Mouse (Mus musculus) intestine, embryonic 14.5 days (tissue): ENCODE measurements at regions not wholly inside any gene's neighbourhood (a gene's known extent, or its start where the extent isn't known, plus 50 kb on each side); places are given as distances from the start of the nearest gene placed in this dataset.
"Not testable (repeated sequence)": the region's sequence is repeated elsewhere in the genome, so short reads cannot be mapped to it uniquely, and the experiment has no call there.

Experiments used
- ATAC-seq: fragments of 200-750 bp; cut with Nextera tagmentation; replicated peaks from 2 replicates; pipeline ENCODE4 v1.8.0; 2017; ENCODE audit warnings: low read depth, moderate number of reproducible peaks, moderate TSS enrichment, moderate library complexity; ENCODE audit not compliant: low FRiP score, low TSS enrichment
- DNase-seq: peaks from one replicate; pipeline ENCODE4 v3.0.0-alpha.2; 2018; ENCODE audit warnings: low spot score
- H3K27ac ChIP-seq: fragments of 300-500 bp; sonication (generic); 2 replicates; pipeline ENCODE4 v1.5.1; 2014; ENCODE audit warnings: low read depth, mild to moderate bottlenecking, control low read depth
- H3K27me3 ChIP-seq: fragments of 300-500 bp; sonication (generic); replicated peaks from 2 replicates; pipeline ENCODE4 v1.6.1; 2014; ENCODE audit warnings: low read length, control low read depth; ENCODE audit not compliant: control insufficient read depth, insufficient read depth
- H3K36me3 ChIP-seq: fragments of 300-500 bp; sonication (generic); 2 replicates; pipeline ENCODE4 v1.6.1; 2014; ENCODE audit warnings: low read length, control low read depth; ENCODE audit not compliant: control insufficient read depth, insufficient read depth
- H3K4me1 ChIP-seq: fragments of 300-500 bp; sonication (generic); replicated peaks from 2 replicates; pipeline ENCODE4 v1.6.1; 2014; ENCODE audit warnings: low read length, control low read depth, mixed read lengths; ENCODE audit not compliant: control insufficient read depth, insufficient read depth
- H3K4me2 ChIP-seq: fragments of 300-500 bp; sonication (generic); 2 replicates; pipeline ENCODE4 v1.6.1; 2014; ENCODE audit warnings: low read length
- H3K4me3 ChIP-seq: fragments of 300-500 bp; sonication (generic); 2 replicates; pipeline ENCODE4 v1.5.1; 2014; ENCODE audit warnings: low read depth, low read length, control low read depth, mixed read lengths
- H3K9ac ChIP-seq: fragments of 300-500 bp; sonication (generic); 2 replicates; pipeline ENCODE4 v1.6.1; 2014; ENCODE audit warnings: mild to moderate bottlenecking, low read length
- H3K9me3 ChIP-seq: fragments of 300-500 bp; sonication (generic); 2 replicates; pipeline ENCODE4 v1.6.1; 2016; ENCODE audit warnings: low read length, control low read depth; ENCODE audit not compliant: control insufficient read depth
- WGBS: fragments of 180-500 bp; shearing (Covaris S2); extraction: QIAGEN DNeasy Blood & Tissue Kit; methylation state at CpG from one replicate; pipeline ENCODE4 v1.1.7; 2014; 5-methylcytosine and 5-hydroxymethylcytosine counted together

DNA sequence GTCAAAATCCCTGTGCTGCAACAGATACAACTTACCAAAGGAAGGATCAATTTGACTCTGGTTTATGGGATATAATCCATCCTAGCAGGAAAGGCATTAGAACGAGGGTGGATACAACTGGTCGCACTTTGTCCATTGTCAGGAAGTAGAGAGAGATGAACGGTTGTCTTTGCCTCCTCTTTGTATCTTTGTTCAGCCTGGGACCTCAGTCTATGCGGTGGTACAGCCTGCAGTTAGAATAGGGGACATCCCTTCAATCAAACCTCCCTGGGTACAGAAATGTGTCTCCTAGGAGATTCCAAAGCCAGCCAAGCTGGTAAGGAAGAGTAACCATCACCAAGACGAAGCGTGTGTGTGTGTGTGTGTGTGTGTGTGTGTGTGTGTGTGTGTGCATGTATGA, 52.1 kb upstream of the Slc2a12 start:
- H3K4me3 ChIP-seq, H3K27me3 ChIP-seq, H3K36me3 ChIP-seq, H3K4me1 ChIP-seq, H3K4me2 ChIP-seq, H3K9me3 ChIP-seq, H3K9ac ChIP-seq, H3K27ac ChIP-seq, ATAC-seq, DNase-seq: not testable (repeated sequence)
- WGBS, result 84% methylated on average over 6 of the region's 6 CpGs
